26 mouse cellular contexts compared by ENCODE assay signal in the genomic region with DNA sequence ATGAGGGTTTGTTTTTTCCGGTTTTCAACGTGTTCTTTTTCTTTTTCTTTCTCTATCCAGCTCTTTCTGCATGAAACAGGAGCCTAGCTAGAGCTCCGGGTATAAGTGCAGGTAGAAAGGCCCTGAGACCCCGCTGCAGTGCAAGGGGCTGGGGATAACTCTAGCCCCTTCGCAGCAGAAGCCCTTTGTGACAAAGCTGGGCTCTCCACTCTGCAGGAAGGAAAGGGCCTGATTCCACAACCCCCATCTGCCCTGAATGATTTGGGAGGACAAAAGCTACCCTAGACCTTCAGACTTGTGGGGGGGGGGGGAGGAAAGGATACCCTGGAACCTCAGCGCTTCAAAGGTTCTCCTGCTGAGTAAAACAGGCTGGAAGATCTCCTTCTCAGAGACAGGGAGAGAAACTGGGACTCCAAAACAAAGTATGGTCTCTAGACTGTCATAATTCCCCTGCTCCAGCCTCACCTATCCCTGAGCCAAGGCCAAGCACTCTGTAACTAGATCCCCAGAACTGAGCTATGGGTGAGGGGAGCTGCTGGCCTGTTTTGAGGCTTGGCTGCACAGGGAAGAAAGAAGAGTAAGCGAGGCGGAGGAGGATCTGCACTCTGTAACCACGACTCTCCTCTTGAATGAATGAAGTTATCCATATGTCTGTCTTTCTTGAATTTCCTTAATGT. TPM values are rescaled to one million over a fixed set of nuclear protein-coding genes. Genes with fewer than 3 reads are reported as not detected.
DNase-seq lines count a peak whose midpoint lies in the region; ATAC-seq and TF ChIP-seq lines count a peak whose summit lies in the region.
"Had no signal": no experiment of that assay in that cellular context is flagged by ENCODE, and none has a peak within 500 bp of the region (broad histone marks: within the 10 kb centered on the region; RNA-seq: fewer than 3 reads in every experiment).

No protein-coding gene starts in this region.

- no peak for ATAC-seq in intestine, embryonic 14.5 days (replicated peaks; ENCODE audit: low FRiP score, low TSS enrichment, low read depth)
- no peak for ATAC-seq in intestine, embryonic 15.5 days
- no peak for ATAC-seq in midbrain, embryonic 14.5 days (ENCODE audit: low FRiP score, low TSS enrichment)
- no peak for ATAC-seq in limb, embryonic 13.5 days (ENCODE audit: low FRiP score, low read depth)
- ATAC-seq: activated CD4-positive, CD25-positive, alpha-beta regulatory T cell, adult 4 months had no signal

- H3K4me2 ChIP-seq in intestine, embryonic 14.5 days (ENCODE audit: low read length): peak overlapping the region; percentile 18; the same call in 1 of the 2 replicates
- H3K4me2 ChIP-seq in intestine, embryonic 15.5 days (replicated peaks): no peak overlapping the region
- no peak overlapping the region for H3K4me2 ChIP-seq in midbrain, embryonic 14.5 days (ENCODE audit: low read length)
- H3K4me2 ChIP-seq in limb, embryonic 13.5 days (replicated peaks): peak overlapping the region; percentile 75
- H3K4me2 ChIP-seq: heart, embryonic 11.5 days; hindbrain, embryonic 12.5 days had no signal

- no peak for TF ChIP-seq CTCF in thymus, adult 2 months (IDR thresholded peaks at IDR 0.05; ENCODE audit: borderline replicate concordance, control insufficient read depth, extremely low read depth, insufficient read depth, low read length, poor library complexity)

- DNase-seq in intestine, embryonic 14.5 days (ENCODE audit: low spot score): peak; percentile 56
- DNase-seq in midbrain, embryonic 10.5 days (ENCODE audit: low spot score): peak; percentile 35
- DNase-seq in midbrain, embryonic 14.5 days: no peak
- DNase-seq in urinary bladder, adult 18-20 months (ENCODE audit: low spot score in 2 of 2): no peak
- DNase-seq in thymus, adult 2 months: no peak
- DNase-seq: adrenal gland, adult 8-10 months; cerebellum, adult 11-12 months; cerebellum, postnatal 14 days; kidney, adult 18-20 months; left cerebral cortex, postnatal 4 days; lung, postnatal 4 days; retina, postnatal 1 day; right cerebral cortex, postnatal 25 days; spleen, adult 18-20 months had no signal

- H3K9ac ChIP-seq in intestine, embryonic 14.5 days (ENCODE audit: low read length): no peak overlapping the region
- H3K9ac ChIP-seq in intestine, embryonic 15.5 days: no peak overlapping the region
- no peak overlapping the region for H3K9ac ChIP-seq in midbrain, embryonic 14.5 days (replicated peaks; ENCODE audit: low read length)
- H3K9ac ChIP-seq in limb, embryonic 13.5 days: peak overlapping the region; percentile 99
- H3K9ac ChIP-seq: hindbrain, embryonic 12.5 days had no signal

- 6% methylated on average over 9 of the region's 9 CpGs for WGBS in intestine, embryonic 14.5 days
- 9% methylated on average over 9 of the region's 9 CpGs for WGBS in intestine, embryonic 15.5 days
- WGBS in midbrain, embryonic 10.5 days: 1% methylated on average over 9 of the region's 9 CpGs
- 3% methylated on average over 9 of the region's 9 CpGs for WGBS in midbrain, embryonic 14.5 days
- WGBS in limb, embryonic 13.5 days: 14% methylated on average over 9 of the region's 9 CpGs
- WGBS in thymus, adult 2 months: 13% methylated on average over 9 of the region's 9 CpGs

- H3K27me3 ChIP-seq in intestine, embryonic 14.5 days (replicated peaks; ENCODE audit: control insufficient read depth, insufficient read depth, low read length): peaks cover 100% of the 10 kb centered on the region
- peaks cover 97% of the 10 kb centered on the region for H3K27me3 ChIP-seq in intestine, embryonic 15.5 days (replicated peaks)
- peaks cover 100% of the 10 kb centered on the region for H3K27me3 ChIP-seq in midbrain, embryonic 10.5 days (ENCODE audit: low read depth, poor library complexity, severe bottlenecking)
- H3K27me3 ChIP-seq in midbrain, embryonic 14.5 days (ENCODE audit: control insufficient read depth, insufficient read depth, low read length): peaks cover 99% of the 10 kb centered on the region
- peaks cover 65% of the 10 kb centered on the region for H3K27me3 ChIP-seq in limb, embryonic 13.5 days
- peaks cover 40% of the 10 kb centered on the region for H3K27me3 ChIP-seq in thymus, adult 2 months (ENCODE audit: control insufficient read depth, insufficient read depth, low read length)

- no peak overlapping the region for H3K27ac ChIP-seq in intestine, embryonic 14.5 days (ENCODE audit: low read depth)
- no peak overlapping the region for H3K27ac ChIP-seq in intestine, embryonic 15.5 days
- H3K27ac ChIP-seq in midbrain, embryonic 10.5 days (replicated peaks): no peak overlapping the region
- no peak overlapping the region for H3K27ac ChIP-seq in midbrain, embryonic 14.5 days (replicated peaks; ENCODE audit: low read depth, low read length)
- H3K27ac ChIP-seq in limb, embryonic 13.5 days: peak overlapping the region; percentile 97
- H3K27ac ChIP-seq in thymus, adult 2 months (ENCODE audit: control insufficient read depth, insufficient read depth, low read length): no peak overlapping the region
- H3K27ac ChIP-seq: forebrain, embryonic 10.5 days; hindbrain, embryonic 12.5 days had no signal

- TF ChIP-seq POLR2A in thymus, adult 2 months (IDR thresholded peaks at IDR 0.05; ENCODE audit: control insufficient read depth, extremely low read depth, insufficient read depth, low read length, poor library complexity): no peak

- H3K9me3 ChIP-seq in intestine, embryonic 14.5 days (ENCODE audit: control insufficient read depth, low read length): no peaks in the 10 kb centered on the region
- H3K9me3 ChIP-seq in intestine, embryonic 15.5 days: no peaks in the 10 kb centered on the region
- no peaks in the 10 kb centered on the region for H3K9me3 ChIP-seq in midbrain, embryonic 10.5 days (replicated peaks)
- H3K9me3 ChIP-seq in midbrain, embryonic 14.5 days (ENCODE audit: control insufficient read depth, low read length): no peaks in the 10 kb centered on the region
- no peaks in the 10 kb centered on the region for H3K9me3 ChIP-seq in limb, embryonic 13.5 days
- H3K9me3 ChIP-seq: forebrain, embryonic 10.5 days; hindbrain, embryonic 12.5 days had no signal

- H3K4me3 ChIP-seq in intestine, embryonic 14.5 days (ENCODE audit: low read depth, low read length): no peak overlapping the region
- H3K4me3 ChIP-seq in intestine, embryonic 15.5 days (replicated peaks): no peak overlapping the region
- no peak overlapping the region for H3K4me3 ChIP-seq in midbrain, embryonic 10.5 days
- H3K4me3 ChIP-seq in midbrain, embryonic 14.5 days (replicated peaks; ENCODE audit: low read depth, low read length): no peak overlapping the region
- H3K4me3 ChIP-seq in limb, embryonic 13.5 days: peak overlapping the region; percentile 79
- no peak overlapping the region for H3K4me3 ChIP-seq in thymus, adult 2 months (ENCODE audit: control insufficient read depth, insufficient read depth, low read length)
- H3K4me3 ChIP-seq: forebrain, embryonic 10.5 days; hindbrain, embryonic 12.5 days had no signal

- H3K36me3 ChIP-seq in intestine, embryonic 14.5 days (ENCODE audit: control insufficient read depth, insufficient read depth, low read length): no peaks in the 10 kb centered on the region
- H3K36me3 ChIP-seq in intestine, embryonic 15.5 days: no peaks in the 10 kb centered on the region
- H3K36me3 ChIP-seq in midbrain, embryonic 10.5 days: no peaks in the 10 kb centered on the region
- no peaks in the 10 kb centered on the region for H3K36me3 ChIP-seq in midbrain, embryonic 14.5 days (ENCODE audit: control insufficient read depth, insufficient read depth, low read length)
- no peaks in the 10 kb centered on the region for H3K36me3 ChIP-seq in limb, embryonic 13.5 days
- H3K36me3 ChIP-seq in thymus, adult 2 months (ENCODE audit: control insufficient read depth, insufficient read depth, low read length): no peaks in the 10 kb centered on the region
- H3K36me3 ChIP-seq: forebrain, embryonic 10.5 days; hindbrain, embryonic 12.5 days had no signal

- H3K4me1 ChIP-seq in intestine, embryonic 14.5 days (replicated peaks; ENCODE audit: control insufficient read depth, insufficient read depth, low read length): no peaks in the 10 kb centered on the region
- H3K4me1 ChIP-seq in intestine, embryonic 15.5 days (replicated peaks): peaks cover 6% of the 10 kb centered on the region
- H3K4me1 ChIP-seq in midbrain, embryonic 10.5 days: peaks cover 11% of the 10 kb centered on the region; the same call in 1 of the 2 replicates
- no peaks in the 10 kb centered on the region for H3K4me1 ChIP-seq in midbrain, embryonic 14.5 days (ENCODE audit: control insufficient read depth, insufficient read depth, low read length)
- H3K4me1 ChIP-seq in limb, embryonic 13.5 days: peaks cover 32% of the 10 kb centered on the region
- H3K4me1 ChIP-seq in thymus, adult 2 months (replicated peaks; ENCODE audit: control insufficient read depth, insufficient read depth, low read length): no peaks in the 10 kb centered on the region

RNA-seq across cellular contexts. Expression of a gene that starts 1.7 kb away (rescaled TPM):
- 0.24 and 0.34 TPM in 2 replicates for polyA plus RNA-seq in intestine, embryonic 14.5 days (2014; fragmentation: Nextera tagmentation; extraction: Ambion mirVana)
- 0.45 and 1.1 TPM in 2 replicates for polyA plus RNA-seq in intestine, embryonic 15.5 days (2015; fragmentation: Nextera tagmentation; extraction: Ambion mirVana)
- not detected in 2 replicates for polyA plus RNA-seq in midbrain, embryonic 10.5 days (2016; fragmentation: Nextera tagmentation; extraction: Ambion mirVana)
- not detected in 2 replicates for polyA plus RNA-seq in midbrain, embryonic 14.5 days (2014; fragmentation: Nextera tagmentation; extraction: Ambion mirVana)
- 59.3 and 67.1 TPM in 2 replicates for polyA plus RNA-seq in limb, embryonic 13.5 days (2015; fragmentation: Nextera tagmentation; extraction: Ambion mirVana)
- not detected in 2 replicates for polyA plus RNA-seq in thymus, adult 2 months (2012; rRNA removed)
- polyA plus RNA-seq: activated CD4-positive, CD25-positive, alpha-beta regulatory T cell, adult 4 months; C2C12; embryonic facial prominence, embryonic 11.5 days; forebrain, embryonic 10.5 days; heart, embryonic 11.5 days; heart, postnatal 0 days; hindbrain, embryonic 12.5 days; liver, embryonic 16.5 days; lung, embryonic 16.5 days; midbrain, postnatal 0 days had no signal

RNA-seq across cellular contexts. Expression of a gene that starts 2.8 kb away (rescaled TPM):
- 3.6 and 4.2 TPM in 2 replicates for polyA plus RNA-seq in intestine, embryonic 14.5 days (2014; fragmentation: Nextera tagmentation; extraction: Ambion mirVana)
- polyA plus RNA-seq in intestine, embryonic 15.5 days (2015; fragmentation: Nextera tagmentation; extraction: Ambion mirVana): 1.2 and 2.3 TPM in 2 replicates
- not detected in 2 replicates for polyA plus RNA-seq in midbrain, embryonic 10.5 days (2016; fragmentation: Nextera tagmentation; extraction: Ambion mirVana)
- not detected in 2 replicates for polyA plus RNA-seq in midbrain, embryonic 14.5 days (2014; fragmentation: Nextera tagmentation; extraction: Ambion mirVana)
- 19.1 TPM in 2 replicates for polyA plus RNA-seq in limb, embryonic 13.5 days (2015; fragmentation: Nextera tagmentation; extraction: Ambion mirVana)
- not detected in 2 replicates for polyA plus RNA-seq in thymus, adult 2 months (2012; rRNA removed)
- polyA plus RNA-seq: activated CD4-positive, CD25-positive, alpha-beta regulatory T cell, adult 4 months; C2C12; embryonic facial prominence, embryonic 11.5 days; forebrain, embryonic 10.5 days; heart, embryonic 11.5 days; heart, postnatal 0 days; hindbrain, embryonic 12.5 days; liver, embryonic 16.5 days; lung, embryonic 16.5 days; midbrain, postnatal 0 days had no signal

RNA-seq across cellular contexts. Expression of a gene that starts 8.4 kb away (rescaled TPM):
- polyA plus RNA-seq in intestine, embryonic 14.5 days (2014; fragmentation: Nextera tagmentation; extraction: Ambion mirVana): not detected in 2 replicates
- 0.67 and 0.77 TPM in 2 replicates for polyA plus RNA-seq in intestine, embryonic 15.5 days (2015; fragmentation: Nextera tagmentation; extraction: Ambion mirVana)
- polyA plus RNA-seq in midbrain, embryonic 10.5 days (2016; fragmentation: Nextera tagmentation; extraction: Ambion mirVana): 0.05 TPM in 1 of 2 replicates, not detected in the other
- 0.11 TPM in 1 of 2 replicates, not detected in the other for polyA plus RNA-seq in midbrain, embryonic 14.5 days (2014; fragmentation: Nextera tagmentation; extraction: Ambion mirVana)
- polyA plus RNA-seq in limb, embryonic 13.5 days (2015; fragmentation: Nextera tagmentation; extraction: Ambion mirVana): 48.5 and 55.5 TPM in 2 replicates
- polyA plus RNA-seq in thymus, adult 2 months (2012; rRNA removed): 0.04 TPM in 1 of 2 replicates, not detected in the other
- polyA plus RNA-seq: activated CD4-positive, CD25-positive, alpha-beta regulatory T cell, adult 4 months; C2C12; embryonic facial prominence, embryonic 11.5 days; forebrain, embryonic 10.5 days; heart, embryonic 11.5 days; heart, postnatal 0 days; hindbrain, embryonic 12.5 days; liver, embryonic 16.5 days; lung, embryonic 16.5 days; midbrain, postnatal 0 days had no signal

RNA-seq across cellular contexts. Expression of a gene that starts 15.2 kb away (rescaled TPM):
- 7.8 and 13.7 TPM in 2 replicates for polyA plus RNA-seq in intestine, embryonic 14.5 days (2014; fragmentation: Nextera tagmentation; extraction: Ambion mirVana)
- 4.8 and 7.9 TPM in 2 replicates for polyA plus RNA-seq in intestine, embryonic 15.5 days (2015; fragmentation: Nextera tagmentation; extraction: Ambion mirVana)
- not detected in 2 replicates for polyA plus RNA-seq in midbrain, embryonic 10.5 days (2016; fragmentation: Nextera tagmentation; extraction: Ambion mirVana)
- not detected in 2 replicates for polyA plus RNA-seq in midbrain, embryonic 14.5 days (2014; fragmentation: Nextera tagmentation; extraction: Ambion mirVana)
- polyA plus RNA-seq in limb, embryonic 13.5 days (2015; fragmentation: Nextera tagmentation; extraction: Ambion mirVana): 26.0 and 26.2 TPM in 2 replicates
- not detected in 2 replicates for polyA plus RNA-seq in thymus, adult 2 months (2012; rRNA removed)
- polyA plus RNA-seq: activated CD4-positive, CD25-positive, alpha-beta regulatory T cell, adult 4 months; C2C12; embryonic facial prominence, embryonic 11.5 days; forebrain, embryonic 10.5 days; heart, postnatal 0 days; hindbrain, embryonic 12.5 days; liver, embryonic 16.5 days; midbrain, postnatal 0 days had no signal

RNA-seq across cellular contexts. Expression of a gene that starts 17.2 kb away (rescaled TPM):
- not detected in 2 replicates for polyA plus RNA-seq in intestine, embryonic 14.5 days (2014; fragmentation: Nextera tagmentation; extraction: Ambion mirVana)
- 0.04 TPM in 1 of 2 replicates, not detected in the other for polyA plus RNA-seq in intestine, embryonic 15.5 days (2015; fragmentation: Nextera tagmentation; extraction: Ambion mirVana)
- 0.17 and 0.50 TPM in 2 replicates for polyA plus RNA-seq in midbrain, embryonic 10.5 days (2016; fragmentation: Nextera tagmentation; extraction: Ambion mirVana)
- 1.2 and 1.7 TPM in 2 replicates for polyA plus RNA-seq in midbrain, embryonic 14.5 days (2014; fragmentation: Nextera tagmentation; extraction: Ambion mirVana)
- polyA plus RNA-seq in limb, embryonic 13.5 days (2015; fragmentation: Nextera tagmentation; extraction: Ambion mirVana): 2.3 and 3.2 TPM in 2 replicates
- polyA plus RNA-seq in thymus, adult 2 months (2012; rRNA removed): not detected in 2 replicates
- polyA plus RNA-seq: activated CD4-positive, CD25-positive, alpha-beta regulatory T cell, adult 4 months; C2C12; forebrain, embryonic 10.5 days; heart, embryonic 11.5 days; heart, postnatal 0 days; liver, embryonic 16.5 days; lung, embryonic 16.5 days had no signal

Comparison
In these comparisons a context has a peak if more than half of its experiments do, and no peak if none do; other contexts are left out.
1. DNase-seq: peak in intestine, embryonic 14.5 days (single experiment) and midbrain, embryonic 10.5 days (single experiment); none in midbrain, embryonic 14.5 days (single experiment), urinary bladder, adult 18-20 months (0 of 2) and thymus, adult 2 months (single experiment).
2. H3K4me2 ChIP-seq: peak in intestine, embryonic 14.5 days (single experiment) and limb, embryonic 13.5 days (single experiment); none in intestine, embryonic 15.5 days (single experiment) and midbrain, embryonic 14.5 days (single experiment).
3. RNA of a gene that starts 1.7 kb away (polyA plus RNA-seq): 59.3 to 67.1 TPM in limb, embryonic 13.5 days; 0.45 to 1.1 TPM in intestine, embryonic 15.5 days, 0.24 to 0.34 TPM in intestine, embryonic 14.5 days, not detected in midbrain, embryonic 10.5 days, not detected in midbrain, embryonic 14.5 days and not detected in thymus, adult 2 months; every median in the first group is over 10 times any median in the second.
4. RNA of a gene that starts 8.4 kb away (polyA plus RNA-seq): 48.5 to 55.5 TPM in limb, embryonic 13.5 days; 0.67 to 0.77 TPM in intestine, embryonic 15.5 days, 0.11 TPM in midbrain, embryonic 14.5 days, 0.05 TPM in midbrain, embryonic 10.5 days, 0.04 TPM in thymus, adult 2 months and not detected in intestine, embryonic 14.5 days; every median in the first group is over 10 times any median in the second.